Mouse (Mus musculus): ENCODE data around the gene Acp1. TPM values are rescaled to one million over a fixed set of nuclear protein-coding genes. Genes with fewer than 3 reads are reported as not detected.

Acp1 gene
- polyA plus RNA-seq (2014; fragmentation: Illumina TruSeq; extraction: RNeasy Lipid Tissue Mini Kit (QIAGEN cat#74804); ENCODE audit: low read depth, low replicate concordance), result 66.5 TPM

DNA sequence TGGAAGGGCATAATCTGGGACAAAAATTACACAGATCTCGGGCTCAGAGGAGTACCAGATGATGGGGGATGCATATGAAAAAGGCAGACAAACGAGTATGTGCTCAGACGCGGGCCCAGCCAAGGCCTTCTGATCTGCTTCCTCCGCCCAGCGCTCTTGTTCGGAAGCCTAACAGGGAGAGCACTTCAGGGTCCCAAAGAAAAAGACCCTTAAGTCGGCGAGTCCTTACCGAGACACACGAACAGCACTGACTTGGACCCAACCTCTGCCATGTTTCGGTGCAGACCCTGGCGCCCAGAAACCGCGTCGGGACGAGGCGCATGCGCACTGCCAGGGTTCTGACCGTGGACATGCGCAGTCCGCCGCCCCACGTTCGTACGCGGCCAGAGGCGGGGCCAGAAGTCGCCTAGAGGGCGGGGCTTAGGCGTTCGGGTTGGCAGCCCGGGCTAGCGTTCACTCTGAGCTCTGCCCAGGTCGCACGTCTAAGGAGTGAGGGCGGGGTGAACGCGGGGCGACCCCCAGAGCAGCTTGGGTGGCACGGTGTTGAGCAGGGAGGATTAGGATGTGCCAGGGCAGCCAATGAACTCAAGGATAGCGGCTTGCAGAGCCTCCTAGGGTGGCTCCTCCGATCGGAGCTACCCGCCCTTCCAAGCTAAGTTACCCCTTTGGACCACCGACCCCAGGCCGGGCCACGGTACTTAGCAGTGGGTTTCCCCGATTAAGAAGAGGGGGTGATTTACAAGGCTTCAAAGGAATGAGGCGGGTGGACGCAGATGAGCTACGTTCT lies at the start of gene Acp1, which contains the start of gene Sh3yl1:
Gene Acp1 (minus strand): TSS at position 329 of the 787 bp plus-strand sequence.
Gene Sh3yl1 (plus strand): TSS at position 408 of the 787 bp plus-strand sequence.

DNA sequence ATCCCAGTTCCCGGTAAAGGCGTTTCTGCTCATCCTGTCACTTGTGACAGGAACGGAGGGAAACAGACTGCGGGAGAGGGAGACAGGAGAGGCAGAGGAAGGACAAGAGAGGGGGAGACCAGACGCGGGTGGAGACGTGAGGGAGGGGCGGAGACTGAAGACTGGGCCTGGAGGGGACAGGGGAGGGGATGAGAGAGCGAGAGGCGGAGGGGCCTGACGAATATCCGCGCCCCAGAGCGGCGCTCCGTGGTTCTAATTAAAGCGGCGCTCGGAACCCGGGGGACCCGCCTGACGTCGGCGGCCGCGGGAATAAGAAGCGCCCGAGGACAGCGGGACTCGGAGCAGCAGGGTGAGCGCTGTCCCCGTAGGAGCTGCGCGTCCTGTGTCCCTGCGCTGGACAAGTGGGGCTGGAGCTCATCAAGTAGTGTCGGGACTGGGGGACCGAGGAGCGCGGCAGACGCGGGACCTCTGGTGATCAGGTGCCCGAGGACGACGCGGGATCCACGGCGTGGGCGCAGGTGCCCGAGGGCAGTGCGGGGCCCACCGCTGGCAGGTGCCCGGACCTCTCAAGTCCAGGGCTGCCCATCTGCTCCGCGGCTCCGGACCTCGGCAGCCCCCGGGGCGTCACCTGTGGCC lies 27.3 kb downstream of the Acp1 start, which contains the start of gene Alkal2:
Gene Alkal2 (plus strand): TSS at position 337 of the 636 bp plus-strand sequence.

Other genes with a start within 250 kb of the Acp1 start
- 9.1 TPM for gene Alkal2, start 27.3 kb downstream of the Acp1 start, polyA plus RNA-seq (2014; fragmentation: Illumina TruSeq; extraction: RNeasy Lipid Tissue Mini Kit (QIAGEN cat#74804); ENCODE audit: low read depth, low replicate concordance)
- gene Sh3yl1, start 79 bp upstream of the Acp1 start, polyA plus RNA-seq (2014; fragmentation: Illumina TruSeq; extraction: RNeasy Lipid Tissue Mini Kit (QIAGEN cat#74804); ENCODE audit: low read depth, low replicate concordance), result 29.7 TPM
- 9.2 TPM for gene Fam110c, start 162.3 kb upstream of the Acp1 start, polyA plus RNA-seq (2014; fragmentation: Illumina TruSeq; extraction: RNeasy Lipid Tissue Mini Kit (QIAGEN cat#74804); ENCODE audit: low read depth, low replicate concordance)

All from adipose tissue, adult 10 weeks (tissue).